Mouse (Mus musculus) cerebellum, adult (tissue): ENCODE data around the gene Wfdc16.
"Not testable (repeated sequence)": the region's sequence is repeated elsewhere in the genome, so short reads cannot be mapped to it uniquely, and the experiment has no call there.

Source experiments
- ATAC-seq: cut with Nextera tagmentation; 2 replicates; pipeline ENCODE4 v1.9.2; 2017; ENCODE audit warnings: mild to moderate bottlenecking, moderate library complexity, mixed read lengths; ENCODE audit not compliant: insufficient number of reproducible peaks, low FRiP score, low TSS enrichment

Wfdc16 gene

GRCm38 (mm10) chr2:164604411-164604810 is 34.2 kb downstream of the Wfdc16 start:
- no peak for ATAC-seq

GRCm38 (mm10) chr2:164603482-164603881 is 35.1 kb downstream of the Wfdc16 start:
- ATAC-seq: no peak

- no peak for ATAC-seq
Observed at GRCm38 (mm10) chr2:164600179-164600578, 38.4 kb downstream of the Wfdc16 start.

GRCm38 (mm10) chr2:164593494-164593893 is 45.1 kb downstream of the Wfdc16 start, which contains the start of gene Eppin:
Gene Eppin, minus strand, starts transcription at chr2:164593594.
- no peak for ATAC-seq

- ATAC-seq: no peak
Observed at GRCm38 (mm10) chr2:164592014-164592413, 46.6 kb downstream of the Wfdc16 start.

GRCm38 (mm10) chr2:164585025-164585725 is 53.4 kb downstream of the Wfdc16 start, which contains the start of gene Wfdc6a:
Gene Wfdc6a, minus strand, starts transcription at chr2:164585447.
- ATAC-seq: not testable (repeated sequence)
